Mouse (Mus musculus): Measurements from ENCODE around the gene Fstl3. TPM values are rescaled to one million over a fixed set of nuclear protein-coding genes. Genes with fewer than 3 reads are reported as not detected.

Fstl3 gene
- polyA plus RNA-seq, 1 experiment from 2014 or later: 0.84 TPM

DNA sequence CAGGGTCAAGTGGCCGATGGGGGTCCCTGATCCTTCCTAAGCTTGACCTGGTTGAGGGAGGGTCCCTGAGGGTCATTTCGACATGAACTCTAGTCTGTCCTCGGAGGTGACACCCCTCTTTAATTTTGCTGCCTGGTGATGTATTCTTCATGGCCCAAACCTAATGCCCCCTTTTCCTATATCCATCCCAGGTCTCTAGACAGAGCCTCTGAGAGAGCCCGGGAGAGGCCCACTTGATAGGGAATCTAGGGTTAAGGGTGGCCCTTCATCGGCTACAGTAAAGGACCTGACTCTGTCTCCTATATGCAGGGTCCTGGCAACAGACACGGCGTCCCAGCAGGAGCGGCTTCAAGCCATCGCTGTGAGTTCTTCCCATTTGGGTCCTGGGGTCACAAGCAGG, 29.3 kb downstream of the Fstl3 start:
- H3K36me3 ChIP-seq: peaks cover 45% of the 10 kb centered on the region
- no peak overlapping the region for H3K4me3 ChIP-seq
- H3K27ac ChIP-seq (replicated peaks): 0 out of 2 replicates have a peak overlapping the region, but pooled peaks have one; percentile 4
- H3K27me3 ChIP-seq: no peaks in the 10 kb centered on the region
- no peaks in the 10 kb centered on the region for H3K9me3 ChIP-seq
- peaks cover 49% of the 10 kb centered on the region for H3K4me1 ChIP-seq
- ATAC-seq (replicated peaks): no peak
- WGBS: 92% methylated on average over 9 of the region's 9 CpGs
- H3K4me2 ChIP-seq (replicated peaks): no peak overlapping the region
- no peak overlapping the region for H3K9ac ChIP-seq (replicated peaks)

DNA sequence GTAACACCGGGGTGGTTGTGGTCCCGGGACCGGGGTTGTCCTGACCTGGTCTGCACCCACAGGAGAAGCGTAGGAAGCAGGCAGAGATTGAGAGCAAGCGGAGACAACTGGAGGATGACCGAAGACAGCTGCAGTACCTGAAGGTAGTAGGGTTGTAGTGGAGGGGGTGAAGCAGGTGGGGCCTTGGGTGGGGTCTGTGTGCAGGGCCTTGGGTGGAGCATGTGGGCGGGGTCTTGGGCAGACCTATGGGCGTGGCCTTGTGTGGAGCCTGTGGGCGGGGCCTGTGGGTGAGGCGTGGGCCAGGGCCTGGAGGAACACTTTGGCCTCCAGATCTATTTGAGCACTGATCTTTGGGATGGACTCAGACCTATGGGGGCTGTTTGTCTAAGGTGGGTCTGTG, 29.9 kb downstream of the Fstl3 start:
- WGBS: 88% methylated on average over 10 of the region's 10 CpGs
- peaks cover 43% of the 10 kb centered on the region for H3K4me1 ChIP-seq
- no peaks in the 10 kb centered on the region for H3K9me3 ChIP-seq
- no peaks in the 10 kb centered on the region for H3K27me3 ChIP-seq
- no peak overlapping the region for H3K4me3 ChIP-seq
- peaks cover 49% of the 10 kb centered on the region for H3K36me3 ChIP-seq
- ATAC-seq (replicated peaks): no peak
- no peak overlapping the region for H3K27ac ChIP-seq (replicated peaks)
- no peak overlapping the region for H3K9ac ChIP-seq (replicated peaks)
- H3K4me2 ChIP-seq (replicated peaks): no peak overlapping the region

DNA sequence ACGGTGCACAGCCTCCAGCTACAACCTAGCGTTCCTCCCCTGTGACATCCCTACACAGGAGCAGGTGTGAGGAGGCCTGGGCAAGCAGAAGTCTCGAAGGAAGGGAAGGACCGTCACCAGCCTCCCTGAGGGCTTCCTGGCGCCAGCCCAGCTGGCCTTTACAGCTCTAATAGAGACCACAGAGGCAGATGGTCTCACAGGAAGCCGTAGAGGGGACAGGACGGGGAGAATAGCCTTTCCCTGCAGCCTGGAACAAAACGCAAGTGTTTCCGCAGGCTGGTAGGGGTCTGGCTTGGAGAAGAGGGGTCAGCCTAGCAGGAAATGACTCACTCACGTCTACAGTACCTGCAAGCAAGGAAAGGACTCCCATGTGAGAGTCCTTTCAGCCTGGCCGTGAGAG, 30.8 kb downstream of the Fstl3 start:
- Histone ChIP-seq H3K4me2 (replicated peaks) (no peak overlapping the region), H3K27ac (replicated peaks) (no peak overlapping the region; the same call in 1 of the 2 replicates), H3K4me1 (peaks cover 34% of the 10 kb centered on the region), H3K4me3 (no peak overlapping the region), H3K9me3 (no peaks in the 10 kb centered on the region), H3K27me3 (no peaks in the 10 kb centered on the region), H3K9ac (replicated peaks) (no peak overlapping the region), H3K36me3 (peaks cover 53% of the 10 kb centered on the region)
- no peak for ATAC-seq (replicated peaks)
- WGBS: 66% methylated on average over 11 of the region's 11 CpGs

DNA sequence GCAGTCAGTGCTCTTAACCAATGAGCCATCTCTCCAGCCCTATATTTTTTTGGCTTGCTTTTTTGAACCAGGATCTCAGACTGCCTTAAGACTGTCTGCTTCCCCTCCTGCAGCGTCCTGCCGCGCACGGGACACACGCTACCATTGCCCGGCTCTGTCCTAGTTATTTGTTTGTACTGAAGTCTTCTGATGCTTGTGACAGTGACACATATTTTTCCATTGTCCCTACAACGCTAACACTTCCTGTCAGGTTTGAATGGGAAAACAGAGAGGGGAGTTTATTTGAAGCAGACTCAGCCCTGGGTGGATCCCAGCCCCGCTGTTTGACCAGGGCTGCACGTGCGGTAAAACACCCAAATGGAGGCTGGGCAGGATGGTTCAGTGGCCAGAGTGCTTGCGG, 31.7 kb downstream of the Fstl3 start:
- Histone ChIP-seq H3K9me3 (no peaks in the 10 kb centered on the region), H3K4me1 (peaks cover 25% of the 10 kb centered on the region), H3K4me3 (no peak overlapping the region), H3K9ac (replicated peaks) (no peak overlapping the region), H3K27ac (replicated peaks) (no peak overlapping the region), H3K36me3 (peaks cover 56% of the 10 kb centered on the region), H3K4me2 (replicated peaks) (no peak overlapping the region), H3K27me3 (no peaks in the 10 kb centered on the region)
- 93% methylated on average over 11 of the region's 11 CpGs for WGBS
- ATAC-seq (replicated peaks): no peak

DNA sequence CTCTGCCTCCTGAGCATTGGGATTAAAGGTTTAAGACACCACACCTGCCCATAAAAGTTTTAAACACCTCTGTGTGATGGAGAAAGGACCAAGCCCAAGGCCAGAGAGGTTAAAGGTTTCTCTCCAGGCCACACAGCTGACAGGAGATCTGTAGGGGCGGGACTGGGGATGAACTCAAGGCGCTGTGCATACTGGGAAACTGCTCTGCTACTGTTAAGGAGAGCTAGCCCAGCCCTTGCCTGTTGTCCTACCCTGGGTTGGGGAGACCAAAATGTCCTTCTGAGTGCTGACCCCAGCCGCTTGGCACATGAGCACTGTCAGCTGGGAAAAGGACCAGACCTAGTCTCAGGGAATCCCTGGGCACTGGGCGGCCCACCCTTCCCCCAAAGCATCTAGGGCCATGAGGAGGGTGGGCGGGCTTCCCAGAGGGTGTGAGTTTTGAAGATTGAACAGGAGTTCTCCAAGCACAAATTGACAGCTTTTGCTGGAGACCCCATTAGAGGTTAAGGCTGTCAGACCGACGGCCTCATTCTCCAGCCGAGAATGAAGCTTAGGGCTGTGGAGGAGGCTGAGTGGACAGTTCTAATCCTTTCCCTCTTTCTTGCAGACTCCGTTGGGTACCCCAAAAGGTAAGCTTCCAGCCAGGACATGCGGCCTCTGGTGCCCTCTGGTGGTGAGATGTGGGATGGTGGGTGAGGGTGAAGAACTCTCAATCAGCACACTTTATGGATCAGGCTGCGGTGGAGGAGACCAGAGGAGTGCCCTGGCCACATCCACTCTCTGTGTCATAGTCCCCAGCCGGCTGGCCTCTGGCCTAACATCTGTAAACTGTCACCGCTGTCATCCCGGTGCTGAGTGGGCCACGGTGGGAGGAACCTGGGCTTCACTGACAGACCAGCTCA, 34.9 kb downstream of the Fstl3 start:
- Histone ChIP-seq H3K27me3 (no peaks in the 10 kb centered on the region), H3K4me3 (no peak overlapping the region), H3K9me3 (no peaks in the 10 kb centered on the region), H3K4me2 (replicated peaks) (no peak overlapping the region), H3K9ac (replicated peaks) (no peak overlapping the region), H3K4me1 (no peaks in the 10 kb centered on the region; the same call in 1 of the 2 replicates), H3K36me3 (peaks cover 75% of the 10 kb centered on the region), H3K27ac (replicated peaks) (0 out of 2 replicates have a peak overlapping the region, but pooled peaks have one; percentile 3)
- ATAC-seq (replicated peaks): peak; percentile 77
- 22% methylated on average over 15 of the region's 15 CpGs for WGBS

DNA sequence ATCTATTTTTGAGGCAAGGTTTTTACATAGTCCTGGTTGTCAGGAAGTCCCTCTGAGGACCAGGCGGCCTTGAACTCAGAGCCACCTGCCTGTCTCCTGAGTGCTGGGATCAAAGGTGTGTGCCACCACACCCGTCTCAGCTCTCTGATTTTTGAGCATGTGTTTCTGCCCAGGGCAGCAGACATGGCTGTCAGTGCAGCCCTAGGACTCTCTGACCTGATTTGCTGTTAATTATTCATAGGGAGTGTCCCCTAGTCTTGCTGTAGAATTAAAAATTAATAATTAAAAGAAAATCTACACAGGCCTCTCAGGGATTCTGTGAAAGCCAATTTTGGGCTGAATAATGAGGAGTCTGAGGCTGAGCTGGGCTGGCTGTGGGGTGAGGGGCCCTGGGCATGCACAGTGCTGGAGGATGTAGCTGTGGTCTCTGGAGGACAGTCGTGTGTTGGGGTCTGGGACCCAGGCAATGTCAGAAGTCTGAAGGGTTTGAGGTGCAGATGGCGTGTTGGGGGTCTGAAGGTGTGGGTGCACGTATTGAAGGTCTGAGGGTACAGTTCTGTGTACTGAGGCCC, 37.3 kb downstream of the Fstl3 start:
- WGBS: 81% methylated on average over 5 of the region's 5 CpGs
- no peak overlapping the region for H3K27ac ChIP-seq (replicated peaks)
- H3K4me3 ChIP-seq: no peak overlapping the region

DNA sequence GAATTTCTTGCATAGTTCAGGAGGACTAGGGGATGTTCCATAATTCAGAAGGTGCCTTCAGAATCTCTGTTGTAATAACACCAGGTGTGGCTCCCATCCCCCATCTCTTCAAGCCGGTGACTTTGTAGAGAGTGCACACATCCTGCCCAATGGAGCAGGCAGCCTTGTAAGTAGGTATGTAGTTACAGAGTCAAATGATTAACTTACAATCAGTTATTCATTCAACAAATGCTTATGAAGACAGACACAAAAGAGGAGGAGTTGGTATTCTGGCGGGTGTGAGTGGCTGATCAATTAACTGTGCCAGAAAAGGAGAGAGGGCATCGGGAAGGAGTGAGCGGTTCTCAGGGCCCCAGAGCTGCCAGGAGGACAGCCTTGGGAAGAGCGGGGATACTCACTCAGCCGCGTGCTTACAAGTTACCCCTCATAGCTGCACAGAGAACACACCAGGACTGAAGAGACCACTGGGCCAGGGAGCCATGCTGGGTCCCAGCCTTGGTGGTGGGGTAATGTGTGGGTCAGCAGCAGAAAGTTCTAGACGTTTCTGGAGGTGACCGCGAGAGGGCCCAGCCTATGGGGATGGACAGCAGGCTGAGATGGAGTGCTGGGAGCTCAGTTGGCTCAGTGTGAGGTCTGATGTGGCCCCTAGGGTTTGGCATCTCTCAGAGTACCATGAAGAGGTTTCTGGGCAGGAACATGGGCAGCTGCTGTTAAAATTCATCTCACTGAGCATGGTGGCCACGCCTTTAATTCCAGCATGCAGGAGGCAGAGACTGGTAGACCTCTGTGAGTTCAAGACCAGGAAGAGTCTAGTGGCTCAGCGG, 38.8 kb downstream of the Fstl3 start:
- Histone ChIP-seq H3K4me2 (replicated peaks) (no peak overlapping the region), H3K27ac (replicated peaks) (no peak overlapping the region), H3K9ac (replicated peaks) (no peak overlapping the region), H3K27me3 (no peaks in the 10 kb centered on the region), H3K9me3 (no peaks in the 10 kb centered on the region), H3K36me3 (peaks cover 70% of the 10 kb centered on the region), H3K4me3 (no peak overlapping the region), H3K4me1 (no peaks in the 10 kb centered on the region)
- WGBS: 85% methylated on average over 12 of the region's 12 CpGs
- ATAC-seq (replicated peaks): no peak

More for the DNA sequence above, 37.3 kb downstream of the Fstl3 start:
- Histone ChIP-seq H3K36me3 (peaks cover 69% of the 10 kb centered on the region), H3K4me1 (no peaks in the 10 kb centered on the region), H3K9ac (replicated peaks) (no peak overlapping the region), H3K27me3 (no peaks in the 10 kb centered on the region), H3K4me2 (replicated peaks) (no peak overlapping the region), H3K9me3 (no peaks in the 10 kb centered on the region)
- no peak for ATAC-seq (replicated peaks)

DNA sequence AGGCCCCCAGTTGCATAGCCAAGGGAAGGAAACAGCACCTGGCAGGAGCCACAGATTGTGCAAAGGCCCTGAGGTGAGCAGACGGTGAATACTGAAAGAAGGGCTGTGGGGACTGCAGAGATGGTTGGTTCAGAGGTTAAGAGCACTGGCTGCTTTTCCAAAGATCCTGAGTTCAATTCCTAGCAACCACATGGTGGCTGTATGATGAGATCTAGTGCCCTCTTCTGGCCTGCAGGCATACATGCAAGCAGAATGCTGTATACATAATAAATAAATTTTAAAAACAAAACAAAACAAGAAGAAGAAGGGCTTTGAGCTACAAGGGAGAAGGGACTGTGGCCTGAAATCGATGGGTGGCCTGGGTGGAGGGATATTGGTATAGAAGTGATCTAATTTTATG, 40.0 kb downstream of the Fstl3 start:
- WGBS: 86% methylated on average over 2 of the region's 2 CpGs
- Histone ChIP-seq H3K4me1 (no peaks in the 10 kb centered on the region), H3K4me2 (replicated peaks) (no peak overlapping the region), H3K4me3 (no peak overlapping the region), H3K36me3 (peaks cover 67% of the 10 kb centered on the region), H3K27ac (replicated peaks) (no peak overlapping the region), H3K9ac (replicated peaks) (no peak overlapping the region), H3K9me3 (no peaks in the 10 kb centered on the region), H3K27me3 (no peaks in the 10 kb centered on the region)
- ATAC-seq (replicated peaks): no peak

DNA sequence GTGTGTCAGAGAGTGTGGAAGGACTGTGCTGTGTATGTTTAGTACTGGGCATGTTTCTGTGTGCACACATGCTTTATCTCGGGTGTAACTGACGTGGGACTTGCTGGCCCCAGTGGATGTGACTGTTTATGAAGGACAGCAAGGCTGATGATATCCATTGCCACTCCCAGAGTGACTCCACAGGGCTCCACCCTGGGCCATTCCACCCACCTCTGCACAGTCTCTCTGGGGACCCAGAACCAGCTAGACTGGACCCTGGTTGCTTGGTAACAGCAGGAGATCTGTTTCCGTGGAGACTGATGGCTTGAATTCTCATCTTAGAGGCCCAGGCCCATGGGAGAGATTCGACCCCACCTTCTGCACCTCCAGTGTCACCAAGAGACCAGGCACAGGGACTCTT, 41.2 kb downstream of the Fstl3 start:
- Histone ChIP-seq H3K4me1 (no peaks in the 10 kb centered on the region), H3K27ac (replicated peaks) (no peak overlapping the region), H3K9me3 (no peaks in the 10 kb centered on the region), H3K9ac (replicated peaks) (no peak overlapping the region), H3K36me3 (peaks cover 63% of the 10 kb centered on the region), H3K4me2 (replicated peaks) (no peak overlapping the region), H3K4me3 (no peak overlapping the region), H3K27me3 (no peaks in the 10 kb centered on the region)
- ATAC-seq (replicated peaks): no peak
- WGBS: 70% methylated on average over 4 of the region's 4 CpGs

DNA sequence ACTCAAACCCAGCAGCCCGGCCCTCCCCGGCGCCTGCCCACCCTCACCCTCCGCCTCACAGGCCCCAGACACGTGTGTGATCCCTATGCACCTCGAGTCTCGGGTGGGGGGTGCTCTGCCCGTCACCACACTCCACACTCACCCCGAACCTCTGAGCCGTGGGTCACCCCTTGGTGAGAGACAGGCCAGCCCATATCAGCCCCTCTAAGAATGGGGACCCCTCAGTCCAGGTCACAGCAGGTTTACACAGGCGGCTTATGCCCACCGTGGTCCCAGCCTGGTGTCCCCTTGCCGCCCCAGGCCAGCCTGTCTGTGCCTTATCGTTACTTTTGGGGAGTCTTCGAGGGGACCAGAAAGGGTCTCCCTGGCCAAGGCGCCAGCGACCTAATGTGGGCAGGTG, 42.5 kb downstream of the Fstl3 start:
- H3K4me3 ChIP-seq: no peak overlapping the region
- H3K27ac ChIP-seq (replicated peaks): no peak overlapping the region
- H3K9me3 ChIP-seq: no peaks in the 10 kb centered on the region
- H3K4me2 ChIP-seq (replicated peaks): no peak overlapping the region
- no peaks in the 10 kb centered on the region for H3K27me3 ChIP-seq
- H3K36me3 ChIP-seq: peaks cover 58% of the 10 kb centered on the region
- no peaks in the 10 kb centered on the region for H3K4me1 ChIP-seq
- WGBS: 92% methylated on average over 17 of the region's 17 CpGs
- no peak overlapping the region for H3K9ac ChIP-seq (replicated peaks)
- ATAC-seq (replicated peaks): no peak

DNA sequence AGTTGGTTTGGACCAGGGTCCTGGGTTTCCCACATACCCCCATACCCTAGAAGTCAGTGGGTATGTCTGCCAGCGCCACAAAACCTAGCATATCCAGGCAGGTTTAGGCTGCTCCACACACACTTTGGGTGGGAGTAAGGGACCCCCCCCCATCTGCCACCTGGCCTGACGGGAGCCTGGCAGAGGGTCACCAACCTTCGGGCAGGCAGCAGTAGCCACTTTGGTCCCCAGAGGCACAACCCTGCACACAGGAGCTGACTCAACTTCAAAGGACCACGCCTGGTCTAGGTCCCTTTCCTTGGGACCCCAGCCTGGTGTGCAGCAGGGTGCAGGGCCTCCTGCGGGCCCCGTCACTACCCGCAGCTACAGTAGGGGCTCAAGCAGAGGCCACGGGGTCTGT, 43.2 kb downstream of the Fstl3 start:
- WGBS: 81% methylated on average over 8 of the region's 8 CpGs

DNA sequence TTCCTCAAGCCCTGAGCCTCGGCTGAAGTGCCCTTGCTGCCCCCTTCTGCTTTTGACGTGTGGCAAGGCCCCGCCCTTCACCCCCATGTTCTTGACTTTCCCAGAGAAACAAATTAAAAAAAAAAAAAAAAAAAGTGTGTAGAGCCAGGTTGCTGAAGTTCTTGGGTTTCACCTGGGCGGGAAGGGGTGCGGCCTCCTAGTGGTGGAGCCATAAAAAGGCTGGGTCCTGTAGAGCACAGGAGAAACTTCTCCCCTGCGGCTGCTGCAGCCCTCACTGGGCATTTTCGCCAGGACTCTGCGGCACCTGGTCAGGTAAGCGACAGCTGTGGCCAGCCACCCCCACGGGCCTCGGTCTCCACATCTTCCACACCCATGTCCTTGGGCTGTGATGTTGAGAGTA, 43.7 kb downstream of the Fstl3 start, which contains the start of gene Misp:
Misp (plus strand) TSS at position 208 of the 400 bp plus-strand sequence.
- Histone ChIP-seq H3K27me3 (no peaks in the 10 kb centered on the region), H3K36me3 (peaks cover 49% of the 10 kb centered on the region), H3K4me3 (no peak within 1 kb of the TSS), H3K4me1 (no peaks in the 10 kb centered on the region), H3K9me3 (no peaks in the 10 kb centered on the region), H3K27ac (replicated peaks) (no peak within 1 kb of the TSS), H3K4me2 (replicated peaks) (no peak within 1 kb of the TSS), H3K9ac (replicated peaks) (no peak within 1 kb of the TSS)
- no peak for ATAC-seq (replicated peaks)
- WGBS: 71% methylated on average over 11 of the region's 11 CpGs

More for the DNA sequence above, 43.2 kb downstream of the Fstl3 start:
- no peak overlapping the region for H3K27ac ChIP-seq (replicated peaks)
- H3K27me3 ChIP-seq: no peaks in the 10 kb centered on the region
- no peak overlapping the region for H3K9ac ChIP-seq (replicated peaks)
- H3K4me1 ChIP-seq: no peaks in the 10 kb centered on the region
- no peak overlapping the region for H3K4me2 ChIP-seq (replicated peaks)
- H3K4me3 ChIP-seq: no peak overlapping the region
- peaks cover 54% of the 10 kb centered on the region for H3K36me3 ChIP-seq
- no peak for ATAC-seq (replicated peaks)
- H3K9me3 ChIP-seq: no peaks in the 10 kb centered on the region
